Mouse (Mus musculus) heart, embryonic 12.5 days (tissue): Measurements from ENCODE around the gene Dcaf4. TPM values are rescaled to one million over a fixed set of nuclear protein-coding genes. Genes with fewer than 3 reads are reported as not detected.
A peak's percentile ranks its signal among the peaks of the same experiment; 100 is the strongest.

Source experiments
- ATAC-seq: fragments of 200-750 bp; cut with Nextera tagmentation; 2 replicates; pipeline ENCODE4 v1.8.0; 2017; ENCODE audit warnings: moderate TSS enrichment, moderate library complexity; ENCODE audit not compliant: insufficient number of reproducible peaks, low FRiP score
- H3K27ac ChIP-seq: fragments of 300-500 bp; sonication (generic); 2 replicates; pipeline ENCODE4 v1.5.1; 2016; ENCODE audit warnings: mild to moderate bottlenecking, moderate library complexity; ENCODE audit not compliant: poor library complexity, severe bottlenecking
- H3K27me3 ChIP-seq: fragments of 300-500 bp; sonication (generic); replicated peaks from 2 replicates; pipeline ENCODE4 v1.6.1; 2016; ENCODE audit warnings: mild to moderate bottlenecking, moderate library complexity
- H3K36me3 ChIP-seq: fragments of 300-500 bp; sonication (generic); 2 replicates; pipeline ENCODE4 v1.6.1; 2016; ENCODE audit warnings: mild to moderate bottlenecking, moderate library complexity
- H3K4me1 ChIP-seq: fragments of 300-500 bp; sonication (generic); replicated peaks from 2 replicates; pipeline ENCODE4 v1.6.1; 2016; ENCODE audit warnings: mild to moderate bottlenecking
- H3K4me2 ChIP-seq: fragments of 300-500 bp; sonication (generic); 2 replicates; pipeline ENCODE4 v1.6.1; 2016; ENCODE audit warnings: mild to moderate bottlenecking, moderate library complexity
- H3K4me3 ChIP-seq: fragments of 300-500 bp; sonication (generic); 2 replicates; pipeline ENCODE4 v1.5.1; 2016; ENCODE audit warnings: mild to moderate bottlenecking
- H3K9ac ChIP-seq: fragments of 300-500 bp; sonication (generic); 2 replicates; pipeline ENCODE4 v1.6.1; 2016; ENCODE audit warnings: mild to moderate bottlenecking, moderate library complexity
- H3K9me3 ChIP-seq: fragments of 300-500 bp; sonication (generic); replicated peaks from 2 replicates; pipeline ENCODE4 v1.6.1; 2016; ENCODE audit warnings: mild to moderate bottlenecking, moderate library complexity
- WGBS: fragments of 180-500 bp; shearing (Covaris S2); methylation state at CpG from one replicate; pipeline ENCODE4 v1.1.7; 2016; 5-methylcytosine and 5-hydroxymethylcytosine counted together
- polyA plus RNA-seq: library from polyadenylated mRNA; unstranded; fragments of >200 nt; fragmentation: Nextera tagmentation; extraction: Ambion mirVana; gene quantifications from 2 replicates; pipeline ENCODE4 v1.2.1, GENCODE M21; 2016

Gene Dcaf4
- polyA plus RNA-seq, 1 experiment from 2014 or later: 22.7 TPM

GRCm38 (mm10) chr12:83485911-83486670 is 34.2 kb upstream of the Dcaf4 start:
- Histone ChIP-seq H3K4me1 (peaks cover 32% of the 10 kb centered on the region), H3K9me3 (no peaks in the 10 kb centered on the region; the same call in 1 of the 2 replicates), H3K27ac (peak overlapping the region; percentile 89), H3K4me2 (peak overlapping the region; percentile 95), H3K27me3 (no peaks in the 10 kb centered on the region), H3K4me3 (peak overlapping the region; percentile 82), H3K9ac (peak overlapping the region; percentile 93), H3K36me3 (no peaks in the 10 kb centered on the region)
- no peak for ATAC-seq
- under 1% methylated on average over 53 of the region's 53 CpGs for WGBS

- WGBS: under 1% methylated on average over 73 of the region's 73 CpGs
- H3K27me3 ChIP-seq: no peaks in the 10 kb centered on the region
- ATAC-seq: peak; percentile 74
Observed at GRCm38 (mm10) chr12:83486671-83487461, 33.4 kb upstream of the Dcaf4 start.

GRCm38 (mm10) chr12:83487476-83487991 is 32.7 kb upstream of the Dcaf4 start, which contains the start of gene Dpf3:
TSS of gene Dpf3 (minus strand) at chr12:83487716.
- Histone ChIP-seq H3K4me3 (peak within 1 kb of the TSS; percentile 82), H3K27ac (peak within 1 kb of the TSS; percentile 89), H3K27me3 (no peaks in the 10 kb centered on the region), H3K9ac (peak within 1 kb of the TSS; percentile 93), H3K4me2 (peak within 1 kb of the TSS; percentile 95), H3K36me3 (no peaks in the 10 kb centered on the region), H3K4me1 (peaks cover 24% of the 10 kb centered on the region), H3K9me3 (no peaks in the 10 kb centered on the region; the same call in 1 of the 2 replicates)
- WGBS: under 1% methylated on average over 31 of the region's 31 CpGs
- peak; percentile 96 for ATAC-seq

More at GRCm38 (mm10) chr12:83486671-83487461, 33.4 kb upstream of the Dcaf4 start:
- H3K36me3 ChIP-seq: no peaks in the 10 kb centered on the region
- H3K9me3 ChIP-seq: no peaks in the 10 kb centered on the region; the same call in 1 of the 2 replicates
- H3K9ac ChIP-seq: peak overlapping the region; percentile 93
- H3K4me1 ChIP-seq: peaks cover 27% of the 10 kb centered on the region
- peak overlapping the region; percentile 82 for H3K4me3 ChIP-seq
- peak overlapping the region; percentile 95 for H3K4me2 ChIP-seq
- peak overlapping the region; percentile 89 for H3K27ac ChIP-seq

DNA sequence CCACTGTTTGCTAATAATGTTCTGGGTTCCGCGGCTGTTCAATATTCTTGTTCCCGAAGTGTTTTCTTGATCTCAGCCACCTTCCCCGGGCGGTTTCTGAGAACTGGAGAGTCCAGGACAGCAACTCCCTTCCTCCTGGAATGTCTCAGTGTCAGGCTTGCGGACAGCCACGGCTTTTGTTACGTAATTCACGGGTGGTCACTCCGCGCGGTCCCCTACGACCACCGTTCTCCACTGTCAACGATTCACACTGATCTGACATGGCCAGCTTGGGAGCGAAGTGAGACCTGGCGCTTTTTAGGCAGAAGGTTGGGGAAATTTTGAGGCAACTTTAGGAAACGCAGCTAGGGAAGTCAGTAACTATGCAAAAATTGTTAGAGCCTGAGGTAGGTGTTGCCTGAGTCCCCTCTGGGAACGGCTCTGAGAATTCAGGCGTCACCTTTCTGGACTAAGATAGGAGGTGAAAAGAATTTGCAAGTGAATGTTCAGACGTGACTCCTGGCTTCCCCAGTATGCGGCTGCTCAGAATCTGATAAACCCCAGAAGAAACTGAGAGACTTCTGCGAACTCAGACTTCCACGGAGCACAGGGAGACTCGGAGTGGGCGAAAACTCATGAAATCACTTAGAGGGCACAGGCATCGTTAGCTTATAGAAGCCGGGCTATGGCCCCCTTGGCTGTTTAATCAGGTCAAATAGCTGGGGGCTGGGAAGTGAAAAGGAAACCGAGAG is 31.9 kb upstream of the Dcaf4 start:
- Histone ChIP-seq H3K9me3 (no peaks in the 10 kb centered on the region; the same call in 1 of the 2 replicates), H3K4me1 (peaks cover 21% of the 10 kb centered on the region), H3K4me3 (peak overlapping the region; percentile 82), H3K36me3 (no peaks in the 10 kb centered on the region), H3K4me2 (peak overlapping the region; percentile 95), H3K27ac (peak overlapping the region; percentile 86), H3K9ac (peak overlapping the region; percentile 93), H3K27me3 (no peaks in the 10 kb centered on the region)
- ATAC-seq: no peak
- WGBS: under 1% methylated on average over 29 of the region's 29 CpGs

DNA sequence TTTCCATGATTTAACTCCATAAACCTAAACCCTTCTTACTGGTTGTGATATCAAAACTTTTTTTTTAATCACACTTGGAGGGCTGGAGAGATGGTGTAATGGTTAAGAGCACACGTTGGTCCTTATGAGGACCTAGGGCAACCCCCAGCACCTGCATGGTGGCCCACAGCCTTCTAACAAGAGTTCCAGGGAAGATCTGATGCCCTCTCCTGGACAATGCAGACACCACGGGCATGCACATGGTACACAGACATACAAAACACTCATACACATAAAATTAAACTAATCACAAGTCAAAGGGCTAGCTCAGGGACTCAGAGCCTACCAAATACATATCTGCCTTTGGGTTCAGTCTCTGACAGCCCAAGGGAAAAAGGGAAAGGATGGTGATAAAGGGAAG is 30.5 kb upstream of the Dcaf4 start:
- H3K4me1 ChIP-seq: peaks cover 19% of the 10 kb centered on the region
- H3K4me2 ChIP-seq: no peak overlapping the region
- H3K4me3 ChIP-seq: no peak overlapping the region
- no peaks in the 10 kb centered on the region for H3K27me3 ChIP-seq
- WGBS: 51% methylated on average over 2 of the region's 2 CpGs
- H3K27ac ChIP-seq: no peak overlapping the region
- no peak for ATAC-seq
- H3K9ac ChIP-seq: no peak overlapping the region
- no peaks in the 10 kb centered on the region for H3K36me3 ChIP-seq
- H3K9me3 ChIP-seq: no peaks in the 10 kb centered on the region; the same call in 1 of the 2 replicates

DNA sequence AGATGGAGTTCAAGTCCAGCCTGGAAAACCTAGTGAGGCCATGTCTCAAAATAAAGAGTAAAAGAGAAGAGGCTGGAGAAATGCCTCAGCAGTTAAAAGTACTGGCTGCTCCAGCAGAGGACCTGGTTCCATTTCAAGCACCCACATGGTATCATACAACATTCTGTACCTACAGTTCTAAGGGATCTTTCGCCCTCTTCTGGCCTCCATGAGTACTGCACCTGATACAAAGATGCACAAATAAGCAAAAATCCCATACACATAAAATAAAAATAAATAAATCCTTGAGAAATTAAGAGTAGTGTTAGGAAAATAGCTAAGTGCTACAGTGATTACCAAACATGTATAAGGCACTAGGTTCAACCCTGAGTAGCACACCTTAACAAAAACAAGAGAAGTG is 28.7 kb upstream of the Dcaf4 start:
- no peaks in the 10 kb centered on the region; the same call in 1 of the 2 replicates for H3K9me3 ChIP-seq
- H3K9ac ChIP-seq: no peak overlapping the region
- H3K27ac ChIP-seq: no peak overlapping the region
- no peaks in the 10 kb centered on the region for H3K27me3 ChIP-seq
- WGBS: 57% methylated on average over 1 of the region's 1 CpGs
- no peak overlapping the region for H3K4me2 ChIP-seq
- H3K4me3 ChIP-seq: no peak overlapping the region
- no peak for ATAC-seq
- H3K36me3 ChIP-seq: no peaks in the 10 kb centered on the region
- peaks cover 12% of the 10 kb centered on the region; the same call in 1 of the 2 replicates for H3K4me1 ChIP-seq

GRCm38 (mm10) chr12:83492808-83493207 is 27.5 kb upstream of the Dcaf4 start:
- H3K4me2 ChIP-seq: no peak overlapping the region
- no peak for ATAC-seq
- H3K27ac ChIP-seq: no peak overlapping the region
- no peaks in the 10 kb centered on the region for H3K36me3 ChIP-seq
- WGBS: 43% methylated on average over 3 of the region's 3 CpGs
- H3K9ac ChIP-seq: no peak overlapping the region
- H3K27me3 ChIP-seq: no peaks in the 10 kb centered on the region
- no peak overlapping the region for H3K4me3 ChIP-seq
- H3K9me3 ChIP-seq: no peaks in the 10 kb centered on the region; the same call in 1 of the 2 replicates
- peaks cover 12% of the 10 kb centered on the region; the same call in 1 of the 2 replicates for H3K4me1 ChIP-seq

DNA sequence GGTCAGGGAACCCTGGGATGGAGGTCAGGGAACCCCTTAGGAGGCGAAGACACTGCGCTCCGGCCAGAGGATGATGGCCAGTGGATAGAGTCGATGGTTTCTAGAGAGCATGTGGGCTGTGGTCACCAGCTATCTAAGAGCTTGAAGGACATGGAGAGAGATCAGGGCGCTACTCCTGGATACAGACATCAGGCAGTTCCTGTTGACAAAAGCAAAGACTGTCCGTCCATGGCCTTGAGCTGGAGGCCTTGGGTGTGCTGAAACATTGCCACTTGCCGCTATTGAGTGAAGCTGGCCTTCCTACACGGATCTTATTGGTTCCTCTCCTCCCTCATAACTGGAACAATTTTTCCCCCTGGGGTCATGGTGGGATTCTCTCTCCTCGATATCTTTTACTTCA is 26.1 kb upstream of the Dcaf4 start:
- Histone ChIP-seq H3K9ac (no peak overlapping the region), H3K27ac (no peak overlapping the region), H3K4me2 (no peak overlapping the region), H3K36me3 (no peaks in the 10 kb centered on the region), H3K4me3 (no peak overlapping the region), H3K4me1 (peaks cover 8% of the 10 kb centered on the region; the same call in 1 of the 2 replicates), H3K27me3 (no peaks in the 10 kb centered on the region), H3K9me3 (no peaks in the 10 kb centered on the region; the same call in 1 of the 2 replicates)
- ATAC-seq: no peak
- whole genome bisulfite sequencing: 76% methylated on average over 9 of the region's 9 CpGs

DNA sequence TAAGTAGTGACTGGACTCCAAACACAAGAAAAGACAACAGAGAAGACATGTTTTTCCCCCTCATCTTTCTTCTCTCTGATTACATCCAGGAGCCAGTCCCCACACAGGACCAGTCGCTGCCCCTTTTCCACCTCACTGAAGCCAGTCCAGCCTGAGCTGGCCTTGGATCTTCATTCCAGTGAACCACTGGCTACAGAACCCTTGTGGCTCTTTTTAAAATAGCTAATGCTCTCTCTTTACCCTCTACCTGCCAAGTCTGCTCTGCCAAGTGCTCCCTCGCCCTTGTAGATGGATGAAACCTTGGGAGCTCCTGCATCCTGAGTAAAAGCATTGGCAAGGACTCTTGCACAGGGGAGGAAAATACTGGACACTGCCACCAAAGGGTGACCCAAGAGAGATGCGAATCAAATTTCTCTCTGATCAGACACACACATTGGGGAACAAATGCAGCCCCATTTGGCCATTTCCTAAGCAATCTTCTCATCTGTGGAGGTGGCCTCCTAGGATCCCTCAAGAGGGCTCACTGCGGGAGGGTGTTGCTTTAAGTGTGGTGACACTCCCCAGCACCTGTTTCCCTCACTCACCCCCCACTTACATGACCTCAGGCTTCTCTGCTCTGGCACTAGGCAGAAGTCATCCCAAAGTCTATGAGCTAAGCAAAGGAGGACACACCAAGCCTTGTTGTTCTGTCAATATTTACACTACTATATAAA is 24.9 kb upstream of the Dcaf4 start:
- H3K9me3 ChIP-seq: no peaks in the 10 kb centered on the region; the same call in 1 of the 2 replicates
- H3K4me2 ChIP-seq: no peak overlapping the region
- no peak overlapping the region for H3K27ac ChIP-seq
- no peaks in the 10 kb centered on the region for H3K27me3 ChIP-seq
- 58% methylated on average over 4 of the region's 4 CpGs for WGBS
- peaks cover 8% of the 10 kb centered on the region; the same call in 1 of the 2 replicates for H3K4me1 ChIP-seq
- no peaks in the 10 kb centered on the region for H3K36me3 ChIP-seq
- ATAC-seq: no peak
- H3K9ac ChIP-seq: no peak overlapping the region
- no peak overlapping the region for H3K4me3 ChIP-seq

DNA sequence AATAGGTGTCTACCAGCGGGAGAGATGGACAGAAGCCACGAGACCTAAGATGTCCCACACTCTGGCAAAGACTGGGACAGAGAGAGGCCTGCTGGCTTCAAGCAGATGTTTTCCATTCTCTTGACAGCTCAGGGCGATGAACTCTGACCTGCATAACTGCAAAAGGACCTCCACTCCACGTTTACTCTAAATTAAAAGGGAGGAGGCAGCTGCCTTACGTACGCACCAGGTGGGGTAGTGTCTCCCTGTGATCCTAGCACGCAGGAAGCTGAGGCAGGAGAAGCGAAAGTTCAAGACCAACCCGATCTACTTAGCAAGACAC is 24.3 kb upstream of the Dcaf4 start:
- H3K9me3 ChIP-seq: no peaks in the 10 kb centered on the region; the same call in 1 of the 2 replicates
- no peaks in the 10 kb centered on the region for H3K36me3 ChIP-seq
- H3K4me1 ChIP-seq: peaks cover 8% of the 10 kb centered on the region; the same call in 1 of the 2 replicates
- WGBS: 62% methylated on average over 9 of the region's 9 CpGs
- no peak overlapping the region for H3K9ac ChIP-seq
- no peaks in the 10 kb centered on the region for H3K27me3 ChIP-seq
- H3K4me2 ChIP-seq: no peak overlapping the region
- no peak for ATAC-seq
- no peak overlapping the region for H3K4me3 ChIP-seq
- H3K27ac ChIP-seq: no peak overlapping the region
